Mouse (Mus musculus) layer of hippocampus, adult 2 months (tissue): ENCODE measurements at regions not wholly inside any gene's neighbourhood (a gene's known extent, or its start where the extent isn't known, plus 50 kb on each side); places are given as distances from the start of the nearest gene placed in this dataset.
A peak's percentile ranks its signal among the peaks of the same experiment; 100 is the strongest.
"Not testable (repeated sequence)": the region's sequence is repeated elsewhere in the genome, so short reads cannot be mapped to it uniquely, and the experiment has no call there.

Experiments
- DNase-seq, 2 experiments: peaks; one replicate each; pipeline ENCODE4 v3.0.0; 2022; ENCODE audit warnings: low spot score in 2 of 2
- H3K27ac ChIP-seq: fragments of 200-600 bp; 2 replicates; pipeline ENCODE4 v1.8.1; 2022
- H3K4me3 ChIP-seq: fragments of 200-600 bp; 2 replicates; pipeline ENCODE4 v1.8.1; 2022; ENCODE audit warnings: mild to moderate bottlenecking
- CTCF ChIP-seq: fragments of 200-600 bp; conservative IDR thresholded peaks from 2 replicates; pipeline ENCODE4 v1.8.1; 2022; ENCODE audit warnings: antibody characterized with exemption, mild to moderate bottlenecking, moderate library complexity

DNA sequence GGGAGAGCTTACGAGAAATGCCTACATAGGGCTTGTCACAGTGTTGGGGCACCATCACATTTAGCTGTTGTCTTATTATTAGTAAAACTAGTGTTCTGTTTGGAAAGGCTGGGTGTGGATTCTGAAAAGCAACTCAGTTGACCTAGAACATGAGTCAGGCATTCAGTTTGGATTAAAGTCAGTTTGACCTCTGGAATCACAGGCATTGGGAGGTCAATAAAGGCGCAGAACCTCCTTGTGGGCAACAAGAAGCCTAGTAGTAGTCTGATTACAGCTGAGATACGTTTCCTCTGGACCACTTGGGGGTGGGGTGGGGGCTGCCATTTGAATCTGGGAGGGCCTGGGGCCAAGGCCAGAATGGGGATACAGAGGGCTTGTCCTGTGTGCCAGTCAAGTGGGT, 52.1 kb upstream of the Map3k1 start:
- DNase-seq: no peak
- no peak for TF ChIP-seq CTCF
- H3K4me3 ChIP-seq: no peak overlapping the region
- no peak overlapping the region for H3K27ac ChIP-seq

DNA sequence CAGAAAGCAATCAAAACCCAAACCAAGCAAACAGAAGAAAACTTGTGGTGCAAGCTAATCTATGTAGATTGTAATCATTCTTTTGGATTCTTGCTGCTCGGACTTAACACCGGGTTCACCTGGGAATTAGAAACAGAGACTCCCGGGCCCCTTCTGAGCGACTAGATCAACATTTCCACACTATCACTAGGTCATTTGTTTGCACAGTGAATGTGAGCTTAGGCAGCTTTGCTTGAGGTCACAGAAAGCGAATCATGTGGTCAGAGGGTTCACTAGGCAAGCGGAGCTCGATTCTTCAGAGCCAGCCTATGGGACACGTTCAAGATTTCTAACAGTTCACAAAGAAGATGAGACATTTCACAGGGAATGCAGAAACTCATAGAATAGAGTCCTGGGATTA, 53.5 kb upstream of the Map3k1 start:
- no peak for DNase-seq
- no peak overlapping the region for H3K27ac ChIP-seq
- TF ChIP-seq CTCF: no peak
- no peak overlapping the region for H3K4me3 ChIP-seq

DNA sequence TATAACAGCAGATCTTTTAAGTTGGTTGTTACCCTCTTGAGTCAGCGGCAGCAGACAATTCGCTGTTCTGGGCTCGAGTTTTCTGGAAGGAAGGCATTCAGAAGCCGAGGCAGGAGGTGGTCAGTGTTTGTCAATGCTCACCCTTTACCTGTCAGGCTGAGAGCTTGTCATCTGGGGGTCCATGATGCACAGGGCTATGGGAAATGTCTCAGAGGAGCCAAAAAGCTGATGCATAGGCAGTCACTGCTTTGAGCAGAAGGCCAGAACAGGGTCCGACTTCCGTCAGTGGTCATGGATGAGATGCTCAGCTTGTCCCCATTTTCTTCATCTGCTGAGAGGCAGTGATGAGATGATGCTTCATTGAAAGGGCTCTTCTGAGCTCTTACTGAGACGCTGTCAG, 57.2 kb upstream of the Map3k1 start:
- no peak for TF ChIP-seq CTCF
- no peak overlapping the region for H3K27ac ChIP-seq
- H3K4me3 ChIP-seq: no peak overlapping the region
- DNase-seq: no peak

DNA sequence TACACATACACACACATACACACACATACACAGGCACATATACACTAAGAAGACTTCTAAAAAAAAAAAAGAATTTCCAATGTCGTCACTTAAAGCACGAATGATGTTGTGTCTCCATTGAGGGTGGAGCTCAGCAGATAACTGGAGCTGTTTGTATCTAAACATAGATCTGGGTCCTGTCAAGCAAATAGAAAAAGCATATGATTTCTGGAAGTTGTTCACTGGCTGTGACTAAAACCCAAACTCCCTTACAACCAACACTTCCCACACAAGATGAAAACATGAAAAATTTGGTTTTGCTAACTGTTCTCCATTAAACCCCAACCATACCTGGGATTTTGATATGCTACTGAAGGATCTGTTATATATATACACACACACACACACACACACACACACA, 58.5 kb upstream of the Map3k1 start:
- no peak overlapping the region for H3K4me3 ChIP-seq
- no peak for DNase-seq
- no peak overlapping the region for H3K27ac ChIP-seq
- no peak for TF ChIP-seq CTCF

DNA sequence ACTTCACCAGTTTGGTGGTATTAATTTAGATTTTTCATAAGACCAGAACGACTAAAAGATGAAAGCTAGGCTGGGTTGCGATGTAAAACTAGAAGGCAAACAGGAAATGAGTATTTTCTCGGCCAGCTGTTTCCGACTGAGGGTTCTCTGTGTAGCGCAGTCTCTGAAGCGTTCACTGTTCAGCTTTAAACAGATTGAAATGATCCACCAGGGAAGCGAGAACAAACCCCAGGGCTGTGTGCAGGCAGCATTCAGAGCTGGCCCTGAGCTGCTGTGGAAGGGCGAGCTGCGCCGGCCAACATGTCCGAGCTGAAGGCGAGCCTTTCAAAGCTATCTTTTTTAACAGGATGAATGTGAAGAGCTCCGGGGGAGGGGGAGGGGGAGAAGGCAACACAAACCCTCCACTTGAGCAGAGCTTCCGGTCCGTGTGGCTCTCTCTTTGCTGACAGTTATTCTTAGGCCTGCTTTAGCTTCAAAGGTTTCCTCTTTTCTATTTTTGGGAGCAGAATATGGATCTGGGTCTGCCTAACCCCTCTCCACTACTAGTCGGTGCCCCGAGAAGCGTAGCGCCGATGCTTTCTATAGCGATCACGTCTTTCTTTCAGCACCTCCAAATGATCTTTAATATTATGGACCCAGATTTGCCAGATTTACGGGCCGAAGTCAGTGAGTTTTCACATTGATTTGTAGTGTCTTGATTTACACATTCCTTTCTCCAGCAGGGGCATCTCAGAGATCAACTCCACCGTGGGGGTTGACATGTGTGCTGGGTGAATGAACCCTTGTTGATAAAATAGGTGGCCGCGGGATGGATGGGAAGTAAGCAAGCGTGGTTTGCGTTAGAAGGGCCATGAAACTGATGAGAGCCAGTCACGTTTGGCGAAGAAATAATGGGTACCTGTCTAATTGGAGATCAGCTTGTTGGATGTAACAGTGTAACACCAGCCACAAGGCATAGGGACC, 59.3 kb upstream of the Map3k1 start:
- TF ChIP-seq CTCF: no peak
- H3K27ac ChIP-seq: peak overlapping the region; percentile 72

DNA sequence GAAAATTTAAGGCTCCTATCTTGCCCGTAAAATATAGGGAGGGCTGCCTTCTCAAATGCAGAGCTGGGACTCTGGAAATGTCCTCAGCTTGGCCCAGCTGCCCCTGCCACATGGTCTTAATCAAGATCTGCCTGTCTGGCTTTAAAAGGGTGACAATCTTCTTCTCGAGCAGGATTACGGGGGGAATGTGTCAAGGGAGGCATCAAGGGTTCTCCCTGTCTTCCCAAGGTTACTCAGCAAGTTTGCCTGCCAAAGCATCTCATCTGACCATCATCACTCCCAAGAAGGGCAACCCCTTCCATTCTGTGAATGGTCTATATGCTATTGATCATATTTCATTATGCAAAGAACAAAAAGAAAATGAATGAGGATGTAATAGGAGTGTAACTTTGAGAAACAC, 60.2 kb upstream of the Map3k1 start:
- no peak overlapping the region for H3K4me3 ChIP-seq
- no peak overlapping the region for H3K27ac ChIP-seq
- DNase-seq: no peak
- no peak for TF ChIP-seq CTCF

More for the DNA sequence above, 59.3 kb upstream of the Map3k1 start:
- peak; percentile 41 to 42 for DNase-seq
- peak overlapping the region; percentile 17; the same call in 1 of the 2 replicates for H3K4me3 ChIP-seq

DNA sequence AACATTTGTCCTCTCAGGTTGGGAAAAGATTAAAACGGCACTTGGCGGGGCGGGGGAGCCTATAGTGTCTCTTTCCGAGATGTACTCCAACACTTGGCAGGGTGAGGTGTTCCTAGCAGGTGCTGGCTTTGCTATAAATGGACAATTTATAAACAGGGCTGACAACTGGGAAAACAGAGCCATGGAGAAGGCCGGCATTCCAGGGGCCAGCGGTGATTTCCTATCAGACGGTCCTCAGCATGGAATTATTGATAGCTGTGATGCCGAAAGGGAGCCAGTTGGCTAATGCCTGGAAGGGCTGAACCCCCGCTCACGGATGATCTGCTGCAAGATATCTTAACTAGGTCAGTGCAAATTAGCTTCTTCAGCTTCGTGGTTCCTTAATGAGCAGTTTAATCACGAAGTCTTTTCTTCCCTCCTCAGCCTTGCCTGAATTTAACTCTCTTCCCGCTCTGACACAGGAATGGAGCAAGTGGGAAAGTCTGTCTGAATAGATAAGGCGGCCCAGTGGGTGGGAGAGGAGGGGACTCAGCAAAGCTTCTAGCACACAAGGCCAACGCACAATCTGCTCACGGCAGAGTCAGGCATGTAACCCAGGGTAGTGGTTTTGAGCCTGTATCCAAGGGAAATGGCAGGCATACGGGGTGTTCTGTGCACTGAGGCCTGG, 61.1 kb upstream of the Map3k1 start:
- TF ChIP-seq CTCF: no peak
- peak overlapping the region; percentile 32; the same call in 1 of the 2 replicates for H3K27ac ChIP-seq
- peak overlapping the region; percentile 13; the same call in 1 of the 2 replicates for H3K4me3 ChIP-seq
- DNase-seq: peak; percentile 48 to 50

DNA sequence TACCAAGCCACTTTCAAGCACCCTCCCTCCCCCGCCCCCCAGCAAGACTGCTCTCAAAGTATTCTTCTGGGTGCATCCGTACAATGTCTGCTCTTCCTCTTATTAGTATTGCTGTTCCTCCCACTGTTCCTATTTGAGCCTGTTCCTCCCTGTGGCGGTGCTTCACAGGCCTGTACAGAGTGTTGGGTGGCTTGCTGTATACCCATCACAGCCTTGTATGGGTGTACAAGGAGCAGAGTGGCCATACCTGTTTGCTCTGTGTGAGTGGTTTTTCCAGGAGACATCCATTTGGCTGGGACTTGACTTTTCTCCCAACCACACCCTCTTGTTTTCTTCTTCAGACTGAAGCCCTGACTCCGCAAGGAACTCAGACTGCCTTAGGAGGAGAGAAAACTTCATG, 61.7 kb upstream of the Map3k1 start:
- no peak for DNase-seq
- Histone ChIP-seq H3K4me3 (no peak overlapping the region), H3K27ac (peak overlapping the region; percentile 32; the same call in 1 of the 2 replicates)
- no peak for TF ChIP-seq CTCF

DNA sequence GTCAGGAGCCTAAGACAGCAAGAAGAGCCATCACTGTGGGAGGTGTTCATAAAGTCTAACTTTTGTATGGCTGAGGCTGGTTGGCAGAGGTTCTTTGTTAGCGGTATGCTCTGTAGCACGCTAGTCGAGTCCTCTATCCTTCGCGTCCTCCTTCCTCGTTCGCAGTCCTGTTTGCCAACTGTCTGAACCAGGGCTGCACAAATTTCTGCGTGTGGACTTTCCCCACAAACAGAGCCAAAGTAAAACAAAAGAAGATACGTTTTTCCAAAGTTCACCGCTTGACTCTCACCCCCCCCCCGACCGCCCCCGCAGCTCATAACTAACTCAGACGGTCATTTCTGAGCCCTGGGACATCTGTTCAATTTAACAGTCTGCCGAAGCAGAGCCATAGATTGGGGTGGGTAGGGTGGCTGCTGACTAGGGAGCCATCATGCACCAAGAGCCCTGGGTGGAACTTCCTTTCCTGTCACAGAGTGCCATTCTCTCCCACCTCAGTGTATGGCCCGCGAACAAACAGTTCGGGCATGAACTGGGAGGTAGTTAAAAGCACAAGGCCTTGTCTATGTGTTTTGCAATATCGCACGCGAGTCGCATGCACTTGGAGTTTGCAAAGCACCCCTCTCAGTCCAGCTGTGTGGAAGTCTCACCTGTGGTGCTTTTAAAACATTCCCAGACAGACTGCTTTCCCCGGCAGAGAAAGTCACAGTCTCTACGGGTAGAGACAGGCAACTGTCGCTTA, 63.0 kb upstream of the Map3k1 start:
- no peak for TF ChIP-seq CTCF
- no peak for DNase-seq
- Histone ChIP-seq H3K4me3 (no peak overlapping the region), H3K27ac (no peak overlapping the region)

DNA sequence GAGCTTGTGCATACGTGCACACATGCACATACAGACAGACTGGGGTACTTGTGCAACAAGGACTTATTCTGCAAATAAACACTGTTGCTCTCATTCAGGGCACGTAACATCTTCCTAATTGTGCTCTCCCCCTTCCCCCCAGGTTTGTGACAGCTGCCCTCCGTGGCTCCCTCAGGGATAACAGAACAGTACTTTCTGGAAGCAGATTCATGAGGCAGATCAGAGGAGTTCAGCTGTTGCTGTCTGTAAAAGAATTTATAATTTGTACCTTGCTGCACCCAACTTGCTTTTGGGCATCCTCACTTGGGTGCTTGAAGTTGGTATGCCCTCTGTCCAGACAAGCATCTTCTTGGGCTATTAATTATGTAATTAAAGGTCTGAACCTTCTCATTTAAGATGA, 65.5 kb upstream of the Map3k1 start:
- TF ChIP-seq CTCF: no peak
- no peak overlapping the region for H3K4me3 ChIP-seq
- DNase-seq: no peak
- no peak overlapping the region for H3K27ac ChIP-seq

DNA sequence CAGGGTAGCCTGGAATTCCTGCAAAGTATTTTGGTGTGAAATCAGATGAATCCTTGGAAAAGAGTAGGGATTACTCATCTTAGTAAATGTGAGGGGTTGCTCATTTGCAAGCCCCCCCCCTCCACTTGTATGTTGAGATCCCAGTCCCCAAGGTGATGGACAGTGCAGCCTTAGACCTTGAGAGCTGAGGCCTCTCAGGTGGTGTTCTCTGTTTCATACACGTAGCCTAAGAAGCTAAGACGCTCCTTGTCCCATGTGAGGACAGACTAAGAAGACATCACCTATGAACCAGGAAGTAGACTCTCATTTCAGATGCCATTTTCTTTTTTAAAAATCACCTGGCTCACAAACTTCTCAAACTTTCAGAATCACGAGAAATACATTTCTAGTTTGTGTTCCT, 67.6 kb upstream of the Map3k1 start:
- Histone ChIP-seq H3K27ac (no peak overlapping the region), H3K4me3 (no peak overlapping the region)
- TF ChIP-seq CTCF: no peak
- no peak for DNase-seq

DNA sequence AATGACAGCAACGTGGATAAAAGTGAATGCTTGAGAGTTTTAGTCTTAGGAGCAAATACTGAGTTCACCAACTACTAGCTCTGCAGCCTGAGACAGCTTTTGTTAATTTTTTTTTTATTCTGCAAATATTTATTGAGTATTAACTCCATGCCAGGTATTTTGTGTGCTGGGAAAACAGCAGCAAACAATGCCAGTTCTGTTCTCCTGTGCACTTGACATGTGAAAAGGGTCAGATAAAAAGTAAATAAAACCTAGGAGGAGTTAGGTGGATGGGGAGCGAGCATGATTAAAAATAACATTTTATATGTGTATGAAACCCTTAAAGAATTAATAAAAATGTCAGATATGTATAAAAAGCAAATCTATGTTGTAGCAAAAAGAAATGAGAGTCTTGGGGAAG, 68.1 kb upstream of the Map3k1 start:
- Histone ChIP-seq H3K27ac (no peak overlapping the region), H3K4me3 (no peak overlapping the region)
- TF ChIP-seq CTCF: no peak
- DNase-seq: no peak

DNA sequence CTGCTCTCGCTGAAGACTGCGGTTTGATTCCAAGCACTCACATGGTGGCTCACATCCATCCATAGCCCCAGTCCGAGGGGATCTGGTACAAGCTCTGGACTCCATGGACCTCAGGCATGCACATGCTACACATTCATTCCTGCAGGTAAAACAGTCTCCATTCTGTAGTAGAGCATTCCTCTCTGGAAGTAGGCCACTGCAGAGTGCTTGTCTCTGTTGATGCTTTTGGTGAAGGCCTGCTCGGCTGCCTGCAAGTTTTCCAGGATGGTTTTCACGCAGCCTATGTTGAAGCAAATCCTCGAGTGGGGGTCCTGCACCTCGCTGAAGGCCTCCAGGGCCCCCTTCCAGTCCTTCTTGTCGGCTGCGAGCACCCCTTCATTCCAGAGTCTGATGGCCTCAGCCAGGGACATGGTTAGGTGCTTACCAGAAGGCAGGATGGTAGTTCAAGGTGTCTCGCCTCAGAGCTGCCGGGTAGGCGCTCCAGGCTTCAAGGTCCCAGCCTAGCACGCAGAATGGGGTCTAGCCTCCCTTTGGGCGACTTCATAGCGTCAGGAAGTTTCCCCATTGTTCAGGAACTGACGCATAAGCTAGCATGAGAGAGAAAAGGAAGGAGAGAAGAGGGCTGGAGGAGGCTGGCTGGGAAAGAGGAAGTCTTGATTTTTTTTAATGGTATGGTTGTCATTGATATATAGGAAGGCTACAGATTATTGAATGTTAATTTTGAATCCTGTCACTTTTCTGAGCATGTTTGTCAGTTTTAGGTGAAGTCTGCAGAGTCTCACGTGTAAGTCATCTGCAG, 75.2 kb upstream of the Map3k1 start:
- H3K4me3 ChIP-seq, DNase-seq: not testable (repeated sequence)

More for the DNA sequence above, 75.2 kb upstream of the Map3k1 start:
- H3K27ac ChIP-seq: not testable (repeated sequence)
